Mouse (Mus musculus): ENCODE measurements around the gene Vmn2r52.
"Not testable (repeated sequence)": the region's sequence is repeated elsewhere in the genome, so short reads cannot be mapped to it uniquely, and the experiment has no call there.

The Vmn2r52 gene

GRCm38 (mm10) chr7:10176473-10176872, at the start of gene Vmn2r52:
Gene Vmn2r52 (minus strand): TSS chr7:10176573.
- no peak for DNase-seq (ENCODE audit: low spot score)

GRCm38 (mm10) chr7:10105641-10106040, 70.7 kb downstream of the Vmn2r52 start, which contains the start of gene Vmn2r51:
Gene Vmn2r51 (minus strand): TSS chr7:10105741.
- DNase-seq (ENCODE audit: low spot score) = not testable (repeated sequence)
